Comparison of ENCODE assay signal across 8 mouse cellular contexts in the genomic region with DNA sequence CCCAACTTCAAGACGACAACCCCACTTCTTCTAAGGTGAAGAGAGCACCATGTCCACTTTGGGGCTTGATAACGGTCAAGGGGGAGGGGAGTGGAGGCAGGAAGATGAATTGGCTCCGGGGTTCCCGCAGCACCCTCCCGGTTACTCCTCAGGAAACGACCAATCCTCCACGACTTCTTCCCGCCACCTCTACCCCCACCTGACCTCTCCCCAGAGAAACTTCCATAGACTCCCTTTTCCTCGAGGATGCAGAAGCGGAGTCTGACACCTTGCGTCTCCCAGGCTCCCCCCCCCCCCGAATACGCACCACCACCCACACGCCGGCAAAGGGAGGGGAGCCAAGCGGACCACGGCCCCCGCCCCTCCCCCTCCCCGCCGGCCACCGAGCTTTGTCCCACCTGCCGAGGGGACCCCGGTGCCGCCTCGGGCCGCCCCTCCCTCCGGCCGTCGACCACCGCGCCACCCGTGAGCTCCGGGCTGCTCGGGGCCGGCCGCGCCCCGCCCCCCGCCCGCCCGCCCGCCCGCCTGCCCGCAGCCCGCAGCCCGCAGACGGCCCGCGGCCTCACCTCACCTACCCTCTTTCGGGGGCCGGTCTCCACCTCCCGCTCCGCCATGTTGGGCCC. TPM values are rescaled to one million over a fixed set of nuclear protein-coding genes. Genes with fewer than 3 reads are reported as not detected.
DNase-seq lines count a peak whose midpoint lies in the region; ATAC-seq and TF ChIP-seq lines count a peak whose summit lies in the region.

No protein-coding gene starts in this region.

- H3K4me3 ChIP-seq in forebrain, embryonic 15.5 days = peak overlapping the region; percentile 100
- peak overlapping the region; percentile 99 for H3K4me3 ChIP-seq in hindbrain, embryonic 16.5 days (ENCODE audit: low read length)
- peak overlapping the region; percentile 79 for H3K4me3 ChIP-seq in liver, adult 2 months (ENCODE audit: insufficient read depth, low read depth, low read length)
- H3K4me3 ChIP-seq in midbrain, embryonic 16.5 days (ENCODE audit: low read depth, low read length) = peak overlapping the region; percentile 94

- H3K9me3 ChIP-seq in forebrain, embryonic 15.5 days = no peaks in the 10 kb centered on the region
- 0 out of 2 replicates have a peak, but pooled peaks cover 2% of the 10 kb centered on the region for H3K9me3 ChIP-seq in hindbrain, embryonic 16.5 days (ENCODE audit: control insufficient read depth, low read length)
- no peaks in the 10 kb centered on the region for H3K9me3 ChIP-seq in midbrain, embryonic 16.5 days (replicated peaks; ENCODE audit: control insufficient read depth, low read length, poor library complexity, severe bottlenecking)

- whole genome bisulfite sequencing in forebrain, embryonic 15.5 days = under 1% methylated on average over 19 of the region's 53 CpGs
- WGBS in hindbrain, embryonic 16.5 days = under 1% methylated on average over 34 of the region's 53 CpGs
- WGBS in liver, adult 2 months = under 1% methylated on average over 25 of the region's 53 CpGs
- under 1% methylated on average over 12 of the region's 53 CpGs for WGBS in midbrain, embryonic 16.5 days

- peaks cover 17% of the 10 kb centered on the region for H3K4me1 ChIP-seq in forebrain, embryonic 15.5 days
- peaks cover 5% of the 10 kb centered on the region for H3K4me1 ChIP-seq in hindbrain, embryonic 16.5 days (ENCODE audit: control insufficient read depth, insufficient read depth, low read depth, low read length)
- 0 out of 2 replicates have a peak, but pooled peaks cover 2% of the 10 kb centered on the region for H3K4me1 ChIP-seq in liver, adult 2 months (ENCODE audit: control insufficient read depth, insufficient read depth, low read length)
- peaks cover 6% of the 10 kb centered on the region for H3K4me1 ChIP-seq in midbrain, embryonic 16.5 days (ENCODE audit: control insufficient read depth, insufficient read depth, low read length)

- DNase-seq in ovary, postnatal 14 days (ENCODE audit: low spot score) = peak; percentile 13
- no peak for DNase-seq in ovary, postnatal 10 days (ENCODE audit: low spot score)
- peak; percentile 23 to 26 for DNase-seq in cerebellum, adult 18-20 months
- DNase-seq in liver, adult 2 months (ENCODE audit: extremely low read depth, low read depth, low spot score) = no peak
- peak; percentile 10 to 18 for DNase-seq in thymus, postnatal 10 days (ENCODE audit: low spot score in 2 of 2)

- H3K27ac ChIP-seq in forebrain, embryonic 15.5 days (replicated peaks) = peak overlapping the region; percentile 99
- H3K27ac ChIP-seq in hindbrain, embryonic 16.5 days (ENCODE audit: low read depth, low read length) = peak overlapping the region; percentile 100
- H3K27ac ChIP-seq in liver, adult 2 months (replicated peaks; ENCODE audit: insufficient read depth, low read depth, low read length) = peak overlapping the region; percentile 28; the same call in 1 of the 2 replicates
- peak overlapping the region; percentile 99 for H3K27ac ChIP-seq in midbrain, embryonic 16.5 days (ENCODE audit: low read length)

- ATAC-seq in forebrain, embryonic 15.5 days (replicated peaks) = peak; percentile 11; the same call in 1 of the 2 replicates
- ATAC-seq in hindbrain, embryonic 16.5 days = peak; percentile 50
- peak; percentile 30; the same call in 1 of the 2 replicates for ATAC-seq in midbrain, embryonic 16.5 days

- peak overlapping the region; percentile 88 for H3K4me2 ChIP-seq in forebrain, embryonic 15.5 days (replicated peaks)
- H3K4me2 ChIP-seq in hindbrain, embryonic 16.5 days (ENCODE audit: low read length) = peak overlapping the region; percentile 88
- peak overlapping the region; percentile 86 for H3K4me2 ChIP-seq in midbrain, embryonic 16.5 days (ENCODE audit: low read length)

- TF ChIP-seq CTCF in liver, adult 2 months (IDR thresholded peaks at IDR 0.05; ENCODE audit: low read depth, low read length) = no peak

- peak overlapping the region; percentile 98 for H3K9ac ChIP-seq in forebrain, embryonic 15.5 days (replicated peaks)
- H3K9ac ChIP-seq in hindbrain, embryonic 16.5 days (ENCODE audit: low read depth, low read length) = peak overlapping the region; percentile 100
- peak overlapping the region; percentile 92 for H3K9ac ChIP-seq in liver, adult 2 months (ENCODE audit: low read depth, low read length)
- H3K9ac ChIP-seq in midbrain, embryonic 16.5 days (ENCODE audit: low read depth, low read length) = peak overlapping the region; percentile 97

- H3K79me2 ChIP-seq in liver, adult 2 months (ENCODE audit: control insufficient read depth, insufficient read depth, low read length) = no peaks in the 10 kb centered on the region; the same call in 1 of the 2 replicates

- no peak for TF ChIP-seq POLR2A in liver, adult 2 months (IDR thresholded peaks at IDR 0.05; ENCODE audit: extremely low read depth, insufficient read depth, low read length)

- H3K36me3 ChIP-seq in forebrain, embryonic 15.5 days = no peaks in the 10 kb centered on the region
- H3K36me3 ChIP-seq in hindbrain, embryonic 16.5 days (ENCODE audit: control insufficient read depth, insufficient read depth, low read length) = no peaks in the 10 kb centered on the region
- H3K36me3 ChIP-seq in liver, adult 2 months (ENCODE audit: control insufficient read depth, insufficient read depth, low read length) = no peaks in the 10 kb centered on the region
- no peaks in the 10 kb centered on the region for H3K36me3 ChIP-seq in midbrain, embryonic 16.5 days (ENCODE audit: control insufficient read depth, insufficient read depth, low read length)

- H3K27me3 ChIP-seq in forebrain, embryonic 15.5 days = no peaks in the 10 kb centered on the region
- H3K27me3 ChIP-seq in hindbrain, embryonic 16.5 days (replicated peaks; ENCODE audit: control insufficient read depth, insufficient read depth, low read length) = no peaks in the 10 kb centered on the region
- H3K27me3 ChIP-seq in liver, adult 2 months (ENCODE audit: control insufficient read depth, insufficient read depth, low read length) = no peaks in the 10 kb centered on the region
- H3K27me3 ChIP-seq in midbrain, embryonic 16.5 days (ENCODE audit: control insufficient read depth, insufficient read depth, low read depth, low read length) = no peaks in the 10 kb centered on the region

RNA-seq across cellular contexts. Expression of a gene that starts 0.6 kb away (rescaled TPM):
- 26.3 and 31.3 TPM in 2 replicates for polyA plus RNA-seq in forebrain, embryonic 15.5 days (2015; fragmentation: Nextera tagmentation; extraction: Ambion mirVana)
- polyA plus RNA-seq in hindbrain, embryonic 16.5 days (2015; fragmentation: Nextera tagmentation; extraction: Ambion mirVana) = 23.2 and 25.5 TPM in 2 replicates
- total RNA-seq in liver, adult 2 months (2014; rRNA removed) = 10.0 and 11.1 TPM in 2 replicates
- polyA plus RNA-seq in liver, adult 2 months (2012; rRNA removed) = 1.6 and 1.7 TPM in 2 replicates
- 27.8 and 28.5 TPM in 2 replicates for polyA plus RNA-seq in midbrain, embryonic 16.5 days (2015; fragmentation: Nextera tagmentation; extraction: Ambion mirVana)

RNA-seq across cellular contexts. Expression of a gene that starts 53.8 kb away (rescaled TPM):
- 98.9 and 102 TPM in 2 replicates for polyA plus RNA-seq in forebrain, embryonic 15.5 days (2015; fragmentation: Nextera tagmentation; extraction: Ambion mirVana)
- polyA plus RNA-seq in hindbrain, embryonic 16.5 days (2015; fragmentation: Nextera tagmentation; extraction: Ambion mirVana) = 46.2 and 50.7 TPM in 2 replicates
- 49.3 and 50.9 TPM in 2 replicates for total RNA-seq in liver, adult 2 months (2014; rRNA removed)
- 11.1 and 12.6 TPM in 2 replicates for polyA plus RNA-seq in liver, adult 2 months (2012; rRNA removed)
- 56.4 and 63.4 TPM in 2 replicates for polyA plus RNA-seq in midbrain, embryonic 16.5 days (2015; fragmentation: Nextera tagmentation; extraction: Ambion mirVana)

Comparison
In these comparisons a context has a peak if more than half of its experiments do, and no peak if none do; other contexts are left out.
1. DNase-seq: peak in ovary, postnatal 14 days (single experiment), cerebellum, adult 18-20 months (2 of 2) and thymus, postnatal 10 days (2 of 2); none in ovary, postnatal 10 days (single experiment) and liver, adult 2 months (single experiment).
2. H3K27ac ChIP-seq: peak in every context shown above with its lines; median percentile 100 in hindbrain, embryonic 16.5 days; 99 in forebrain, embryonic 15.5 days; 99 in midbrain, embryonic 16.5 days; 28 in liver, adult 2 months.
3. Peak in every context shown above with its lines, with median percentiles within 50 percentile points of each other: ATAC-seq, H3K4me2 ChIP-seq, H3K4me3 ChIP-seq and H3K9ac ChIP-seq.